Mouse (Mus musculus) CD4-positive naive resting alpha-beta T cell, adult 57 days (primary cell): ENCODE data around the gene Evi2b. TPM values are rescaled to one million over a fixed set of nuclear protein-coding genes. Genes with fewer than 3 reads are reported as not detected.

Experiments used
- total RNA-seq: library from RNA; stranded (reverse); gene quantifications from one replicate; pipeline ENCODE4 v1.2.4, GENCODE M21; 2023

Evi2b gene
- 69.1 TPM for total RNA-seq

DNA sequence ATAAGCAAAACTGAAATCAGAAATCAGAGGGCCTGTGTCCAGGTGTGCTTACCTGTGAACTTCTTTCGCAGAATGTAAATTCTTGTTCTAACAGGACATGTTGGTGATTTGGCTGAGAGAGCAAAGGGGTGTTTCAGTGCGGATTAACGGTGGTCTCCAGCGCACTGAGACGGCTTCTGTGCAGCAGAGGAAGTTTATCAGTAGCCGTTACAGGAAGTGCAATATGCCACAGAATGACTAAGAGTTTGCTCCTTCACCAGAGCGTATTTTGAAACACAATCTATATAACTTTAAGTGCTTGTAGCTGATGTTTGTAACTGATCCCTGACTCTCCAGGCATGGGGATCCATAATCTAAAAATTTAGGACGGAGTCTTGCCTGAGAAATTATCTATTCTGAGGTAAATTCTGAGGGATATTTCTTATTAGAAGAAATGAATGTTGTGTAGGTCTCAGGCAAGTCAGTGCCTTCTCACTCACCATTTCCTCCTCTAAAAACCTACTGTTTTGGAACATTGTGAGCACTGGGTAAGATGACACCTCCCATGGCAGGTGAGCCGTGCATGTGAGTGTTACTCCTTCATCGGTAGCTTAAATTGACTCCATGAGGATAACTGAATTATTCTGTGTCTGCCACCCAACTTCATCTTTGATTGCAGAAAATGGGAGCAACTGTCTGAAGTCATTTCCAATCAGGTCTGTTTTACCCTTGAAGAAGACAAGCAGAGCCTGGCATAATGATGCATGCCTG is at the start of gene Evi2b:
Evi2b (minus strand) TSS at position 203 of the 750 bp plus-strand sequence.

DNA sequence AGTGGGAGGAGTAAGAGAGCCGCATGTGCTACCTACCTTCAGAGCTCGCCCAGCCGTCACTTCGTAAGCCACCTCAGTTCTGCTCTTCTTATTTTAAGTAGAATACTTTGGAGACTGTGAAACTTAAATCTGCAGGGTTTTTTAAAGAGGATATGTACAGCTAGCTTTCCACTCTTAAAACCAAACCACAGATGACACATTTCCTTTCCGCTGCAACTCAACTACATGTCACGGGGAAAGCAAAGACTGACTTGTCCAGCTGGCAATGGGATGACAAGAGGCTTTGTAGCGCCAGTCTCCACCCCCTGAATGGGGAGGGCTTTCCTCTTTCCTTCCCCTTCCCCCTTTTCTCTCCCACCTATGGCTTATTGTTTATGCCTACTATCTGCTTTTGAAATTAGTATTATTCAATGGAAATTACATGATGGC is 6.8 kb upstream of the Evi2b start, which contains the start of the genes Evi2 and Evi2a:
Evi2 (minus strand) TSS at position 257 of the 429 bp plus-strand sequence.
Evi2a (minus strand) TSS at position 277 of the 429 bp plus-strand sequence.

DNA sequence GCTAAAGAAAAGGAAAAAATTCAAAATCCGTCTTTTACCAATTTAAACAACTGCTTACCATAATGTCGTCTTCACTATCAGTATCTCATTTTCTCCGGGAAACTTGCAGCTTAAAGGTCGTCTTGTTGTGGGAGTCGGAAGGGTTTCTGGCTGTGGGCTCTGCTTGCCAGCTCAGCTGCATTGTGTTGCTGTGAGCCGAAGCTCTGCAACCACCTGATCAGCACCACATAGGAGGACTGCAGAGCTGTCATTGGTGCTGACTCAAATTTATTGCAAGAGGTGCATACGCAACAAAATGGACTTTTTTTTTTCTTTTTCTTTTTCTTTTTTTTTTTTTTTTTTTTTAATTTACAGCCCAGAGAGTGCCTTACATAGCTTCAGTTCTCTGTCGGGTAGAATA is 19.7 kb downstream of the Evi2b start, which contains the start of gene Omg:
Omg (minus strand) TSS at position 240 of the 400 bp plus-strand sequence.

Other genes starting within 250 kb of the Evi2b start
- gene Gm9964, start 226.9 kb downstream of the Evi2b start, total RNA-seq: 2.6 TPM
- 27.1 TPM for gene Nf1, start 184.1 kb downstream of the Evi2b start, total RNA-seq
- not detected for gene Omg, start 19.7 kb downstream of the Evi2b start, total RNA-seq
- 4.7 TPM for gene Evi2, start 6.8 kb upstream of the Evi2b start, total RNA-seq
- gene Evi2a, start 6.8 kb upstream of the Evi2b start, total RNA-seq: 21.0 TPM
- 41.3 TPM for gene Rab11fip4, start 67.5 kb upstream of the Evi2b start, total RNA-seq